Mouse (Mus musculus) bone marrow macrophage, adult 2 months (primary cell): ENCODE measurements around the gene Tmprss6. TPM values are rescaled to one million over a fixed set of nuclear protein-coding genes. Genes with fewer than 3 reads are reported as not detected.

Experiments
- H3K27ac ChIP-seq: 2 replicates; pipeline ENCODE4 v1.5.1; 2012; ENCODE audit warnings: low read depth, low read length; ENCODE audit not compliant: insufficient read depth
- H3K4me1 ChIP-seq: 2 replicates; pipeline ENCODE4 v1.6.1; 2012; ENCODE audit warnings: low read length; ENCODE audit not compliant: control insufficient read depth, insufficient read depth
- H3K4me3 ChIP-seq: 2 replicates; pipeline ENCODE4 v1.5.1; 2012; ENCODE audit warnings: mild to moderate bottlenecking, low read length, moderate library complexity; ENCODE audit not compliant: insufficient read depth
- CTCF ChIP-seq: IDR thresholded peaks from 2 replicates; pipeline ENCODE4 v1.5.1; 2012; ENCODE audit warnings: low read depth, mild to moderate bottlenecking, low read length, moderate library complexity
- POLR2A ChIP-seq: IDR thresholded peaks from 2 replicates; pipeline ENCODE4 v1.6.1; 2012; ENCODE audit warnings: mild to moderate bottlenecking, low read depth, low read length, borderline replicate concordance
- polyA plus RNA-seq: library from polyadenylated mRNA; stranded (reverse); fragments of >200 nt; gene quantifications from 2 replicates; pipeline ENCODE4 v1.2.4, GENCODE M21; 2012; ENCODE audit not compliant: missing spikeins, insufficient read depth, insufficient read length

Gene Tmprss6
- polyA plus RNA-seq, 1 experiment = not detected

GRCm38 (mm10) chr15:78447746-78448535, 20.5 kb downstream of the Tmprss6 start:
- peaks cover 26% of the 10 kb centered on the region for H3K4me1 ChIP-seq
- peak overlapping the region; percentile 57 for H3K27ac ChIP-seq
- no peak for TF ChIP-seq POLR2A
- TF ChIP-seq CTCF = peak; percentile 93
- peak overlapping the region; percentile 62 for H3K4me3 ChIP-seq

GRCm38 (mm10) chr15:78447121-78447520, 21.3 kb downstream of the Tmprss6 start:
- Histone ChIP-seq H3K4me1 (peaks cover 26% of the 10 kb centered on the region), H3K4me3 (no peak overlapping the region), H3K27ac (no peak overlapping the region)
- no peak for TF ChIP-seq CTCF
- no peak for TF ChIP-seq POLR2A

- Histone ChIP-seq H3K27ac (no peak overlapping the region), H3K4me3 (no peak overlapping the region), H3K4me1 (peaks cover 2% of the 10 kb centered on the region)
- no peak for TF ChIP-seq POLR2A
- no peak for TF ChIP-seq CTCF
These were observed 24.6 kb downstream of the Tmprss6 start for GRCm38 (mm10) chr15:78443857-78444256.

GRCm38 (mm10) chr15:78442231-78442630, 26.2 kb downstream of the Tmprss6 start:
- Histone ChIP-seq H3K4me3 (no peak overlapping the region), H3K4me1 (no peaks in the 10 kb centered on the region), H3K27ac (no peak overlapping the region)
- TF ChIP-seq CTCF (no peak), POLR2A (no peak)

- TF ChIP-seq POLR2A = no peak
- no peak for TF ChIP-seq CTCF
- Histone ChIP-seq H3K4me1 (no peaks in the 10 kb centered on the region), H3K27ac (no peak overlapping the region), H3K4me3 (no peak overlapping the region)
These were observed 29.5 kb downstream of the Tmprss6 start for GRCm38 (mm10) chr15:78438973-78439372.

- no peak for TF ChIP-seq CTCF
- TF ChIP-seq POLR2A = no peak
- Histone ChIP-seq H3K4me3 (no peak overlapping the region), H3K4me1 (no peaks in the 10 kb centered on the region), H3K27ac (no peak overlapping the region)
These were observed 29.9 kb downstream of the Tmprss6 start for GRCm38 (mm10) chr15:78438505-78438904.

GRCm38 (mm10) chr15:78438018-78438394, 30.4 kb downstream of the Tmprss6 start:
- Histone ChIP-seq H3K4me3 (no peak overlapping the region), H3K4me1 (no peaks in the 10 kb centered on the region), H3K27ac (no peak overlapping the region)
- no peak for TF ChIP-seq POLR2A
- no peak for TF ChIP-seq CTCF

- H3K4me3 ChIP-seq = no peak overlapping the region
- TF ChIP-seq POLR2A (no peak), CTCF (no peak)
- no peak overlapping the region for H3K27ac ChIP-seq
- H3K4me1 ChIP-seq = no peaks in the 10 kb centered on the region
These were observed 31.0 kb downstream of the Tmprss6 start for GRCm38 (mm10) chr15:78437237-78438017.

GRCm38 (mm10) chr15:78436380-78437192, 31.8 kb downstream of the Tmprss6 start:
- TF ChIP-seq CTCF = no peak
- no peak for TF ChIP-seq POLR2A
- Histone ChIP-seq H3K4me3 (no peak overlapping the region), H3K27ac (no peak overlapping the region), H3K4me1 (no peaks in the 10 kb centered on the region)

- Histone ChIP-seq H3K4me1 (peaks cover under 1% of the 10 kb centered on the region; the same call in 1 of the 2 replicates), H3K27ac (no peak overlapping the region), H3K4me3 (no peak overlapping the region)
- TF ChIP-seq POLR2A (no peak), CTCF (no peak)
These were observed 32.8 kb downstream of the Tmprss6 start for GRCm38 (mm10) chr15:78435681-78436080.
